Mouse (Mus musculus) c-Kit-positive CD71-positive TER-119-negative erythroid progenitor cells, embryonic 14.5 days (primary cell): ENCODE measurements around the gene Spag16.

ENCODE experiments used
- DNase-seq: peaks from one replicate; pipeline ENCODE4 v3.0.0-alpha.2; 2013; ENCODE audit warnings: low read depth

Spag16 gene

GRCm38 (mm10) chr1:70082208-70082878 is 255.6 kb downstream of the Spag16 start:
- no peak for DNase-seq

GRCm38 (mm10) chr1:70104683-70105082 is 277.9 kb downstream of the Spag16 start:
- no peak for DNase-seq

DNA sequence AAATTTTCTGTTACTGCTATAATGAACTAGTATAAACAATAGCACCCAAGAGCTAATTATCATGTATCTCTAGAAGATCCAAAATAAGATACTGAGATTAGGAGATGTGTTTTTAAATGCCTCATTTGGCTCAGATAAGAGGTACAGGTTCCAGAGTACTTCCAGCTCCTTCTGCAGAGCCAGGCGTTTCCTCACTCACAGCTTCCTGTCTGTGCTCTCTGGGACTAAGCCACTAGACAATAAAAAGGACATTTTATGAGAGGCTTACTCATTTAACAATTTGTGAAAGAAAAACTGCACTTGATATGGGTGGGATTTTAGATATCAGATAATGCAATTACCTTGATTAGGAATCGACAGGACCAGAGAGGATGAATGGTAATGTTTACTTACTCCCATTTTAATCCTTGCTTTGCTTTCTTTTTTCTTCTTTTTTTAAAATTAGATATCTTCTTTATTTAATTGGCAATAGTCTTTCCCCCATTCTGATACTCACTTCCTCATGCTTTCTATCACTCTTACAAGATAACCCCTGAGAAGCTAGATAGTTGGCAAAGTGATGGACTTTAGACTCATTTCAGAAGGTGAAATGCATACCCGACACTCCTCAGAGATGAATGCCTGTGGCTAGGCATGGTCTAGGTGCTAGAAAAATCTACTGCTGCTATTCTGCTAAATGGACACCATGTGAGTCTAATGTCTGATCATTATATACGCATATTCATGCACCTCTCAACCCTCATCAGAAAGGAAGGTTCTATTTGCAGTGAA is 289.6 kb downstream of the Spag16 start:
- DNase-seq: no peak

DNA sequence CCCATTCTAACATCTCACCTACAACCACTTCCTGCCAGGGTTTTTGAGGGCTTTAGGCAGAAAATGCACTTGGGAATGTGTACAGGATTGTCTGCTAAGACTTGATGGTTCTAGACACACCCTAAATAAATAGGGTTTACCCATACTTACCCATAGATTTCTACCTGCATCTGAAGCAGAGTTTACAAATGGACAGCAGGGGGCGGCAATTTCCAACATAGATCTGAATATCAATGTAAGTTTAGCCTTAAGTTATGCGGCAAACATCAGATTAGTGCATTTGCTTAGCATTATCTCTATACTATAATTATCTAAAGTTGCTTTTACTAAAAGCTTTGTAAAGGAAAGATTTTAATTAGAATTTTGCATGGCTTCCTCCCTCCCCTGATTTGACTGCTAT is 301.3 kb downstream of the Spag16 start:
- peak; percentile 1 for DNase-seq

DNA sequence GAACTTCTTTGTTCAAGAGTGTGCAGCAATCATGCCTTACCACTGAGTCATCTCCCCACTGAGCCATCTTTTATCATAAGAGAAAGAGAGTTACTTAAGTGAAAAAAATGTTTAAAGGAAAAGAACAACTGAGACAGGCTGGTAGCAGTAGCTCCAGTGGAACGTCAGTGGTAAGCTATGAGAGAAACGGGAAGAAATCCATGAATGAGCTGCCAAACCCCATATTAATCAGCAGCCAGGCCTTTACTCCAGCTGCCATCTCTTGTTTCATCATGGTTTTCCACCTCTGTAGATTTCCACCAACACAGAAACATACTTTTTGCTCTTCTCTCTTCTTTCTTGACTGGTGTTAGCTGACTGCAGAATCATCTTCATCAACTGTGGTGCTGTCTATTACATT is 308.8 kb downstream of the Spag16 start:
- no peak for DNase-seq

- DNase-seq: no peak
Observed at GRCm38 (mm10) chr1:70165343-70166158, 338.8 kb downstream of the Spag16 start.

GRCm38 (mm10) chr1:70180123-70180741 is 353.5 kb downstream of the Spag16 start:
- DNase-seq: no peak

DNA sequence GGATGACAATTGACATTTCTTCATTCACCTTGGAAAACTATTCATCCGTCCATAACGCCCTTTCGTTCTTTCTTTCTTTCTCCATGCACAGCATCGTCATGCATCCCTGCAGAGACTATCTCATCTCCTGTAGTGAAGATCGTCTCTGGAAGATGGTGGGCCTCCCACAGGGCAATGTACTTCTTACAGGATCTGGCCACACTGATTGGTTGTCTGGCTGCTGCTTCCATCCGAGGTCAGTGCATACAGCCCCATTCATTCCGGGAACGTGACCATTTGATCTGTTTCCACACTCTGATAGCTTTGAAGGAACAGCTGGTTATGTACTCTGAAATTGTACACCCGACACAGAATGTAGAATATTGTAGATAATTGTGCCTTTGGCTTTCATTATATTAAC is 438.0 kb downstream of the Spag16 start:
- no peak for DNase-seq

- no peak for DNase-seq
Observed at GRCm38 (mm10) chr1:70265920-70266505, 439.2 kb downstream of the Spag16 start.

DNA sequence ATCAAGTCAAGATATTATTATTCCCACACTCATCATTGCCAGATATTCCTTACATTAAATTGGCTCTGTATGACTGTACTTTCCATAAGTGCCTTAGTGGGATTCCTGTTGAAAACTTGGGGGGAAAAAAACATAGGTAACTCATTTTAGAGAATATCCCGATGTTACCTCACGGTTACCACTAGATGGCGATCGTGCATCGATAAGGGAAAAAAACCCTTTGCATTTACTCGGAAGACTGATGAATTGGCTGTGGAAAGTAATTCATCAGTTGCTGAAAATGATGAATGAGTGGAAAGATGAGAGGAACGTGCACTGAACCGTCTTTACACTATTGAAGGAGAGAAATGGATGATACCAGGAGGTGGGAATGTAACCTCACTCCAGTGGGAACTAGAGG is 443.4 kb downstream of the Spag16 start:
- DNase-seq: peak; percentile 7

DNA sequence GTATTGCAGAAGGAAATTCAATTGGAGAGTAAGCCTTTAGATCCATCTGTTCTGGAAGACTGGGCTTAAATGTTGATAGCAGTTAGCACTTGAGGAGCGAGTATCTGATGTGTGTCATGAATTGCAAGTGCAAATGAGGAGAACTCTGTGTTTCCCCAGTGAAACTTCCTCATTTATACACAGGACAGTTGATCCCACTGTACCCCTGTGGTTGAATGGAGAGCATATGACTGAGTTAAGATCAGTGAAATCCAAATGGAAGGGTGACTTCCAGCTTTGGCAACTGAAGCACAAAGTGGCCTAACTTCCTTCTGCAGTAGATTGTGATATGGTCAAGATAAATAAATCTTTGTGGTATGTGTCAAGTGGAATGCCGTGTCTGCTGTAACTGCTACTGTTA is 446.0 kb downstream of the Spag16 start:
- no peak for DNase-seq

DNA sequence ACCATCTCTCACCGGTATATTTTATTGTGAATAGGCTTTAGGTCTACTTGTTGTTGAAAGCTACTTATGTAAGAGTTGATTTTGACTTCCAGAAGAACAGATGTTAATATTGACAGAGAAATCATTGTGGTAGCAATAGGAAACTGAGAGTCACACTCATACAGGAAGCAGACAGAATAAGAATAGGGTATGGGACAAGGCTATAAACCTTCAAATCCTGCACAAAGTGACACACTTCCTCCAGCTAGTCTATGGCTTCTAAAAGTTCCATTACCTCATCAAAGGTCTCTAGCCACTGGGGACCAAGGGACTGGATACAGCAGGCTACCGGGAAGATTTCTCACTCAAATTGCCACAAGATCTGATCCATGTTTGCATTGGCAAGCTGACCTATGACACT is 452.5 kb downstream of the Spag16 start:
- no peak for DNase-seq

GRCm38 (mm10) chr1:70283388-70283787 is 456.6 kb downstream of the Spag16 start:
- no peak for DNase-seq

- no peak for DNase-seq
Observed at GRCm38 (mm10) chr1:70284140-70284539, 457.4 kb downstream of the Spag16 start.

DNA sequence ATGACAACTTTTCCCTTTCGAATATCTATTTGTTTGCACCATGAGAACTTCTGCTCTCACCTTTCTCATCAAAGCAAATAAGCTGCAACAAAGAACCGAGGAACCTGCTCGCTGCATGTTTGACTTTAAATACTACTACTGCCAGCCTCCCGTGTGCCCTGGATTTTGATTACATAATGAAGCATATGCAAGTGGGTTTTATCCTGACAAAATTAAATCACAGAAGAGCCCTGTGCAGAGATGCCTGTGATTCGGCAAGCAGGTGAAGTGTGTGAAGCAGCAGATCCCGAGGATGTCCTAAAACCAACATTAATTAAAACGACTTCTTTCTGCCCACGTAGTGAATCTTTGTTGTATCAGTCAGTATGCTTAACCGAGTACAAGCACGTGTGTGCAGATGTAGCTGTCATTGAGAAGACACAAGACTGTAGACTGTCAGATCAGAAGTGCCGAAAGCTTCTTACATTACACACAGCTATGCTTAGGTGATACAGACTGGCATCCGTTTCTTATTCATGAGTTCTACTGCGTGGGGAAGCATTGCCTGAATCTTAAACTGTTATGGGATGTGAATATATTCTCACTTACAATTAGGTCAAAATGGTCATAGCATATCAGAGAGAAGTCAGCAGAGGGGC is 489.5 kb downstream of the Spag16 start:
- DNase-seq: no peak

DNA sequence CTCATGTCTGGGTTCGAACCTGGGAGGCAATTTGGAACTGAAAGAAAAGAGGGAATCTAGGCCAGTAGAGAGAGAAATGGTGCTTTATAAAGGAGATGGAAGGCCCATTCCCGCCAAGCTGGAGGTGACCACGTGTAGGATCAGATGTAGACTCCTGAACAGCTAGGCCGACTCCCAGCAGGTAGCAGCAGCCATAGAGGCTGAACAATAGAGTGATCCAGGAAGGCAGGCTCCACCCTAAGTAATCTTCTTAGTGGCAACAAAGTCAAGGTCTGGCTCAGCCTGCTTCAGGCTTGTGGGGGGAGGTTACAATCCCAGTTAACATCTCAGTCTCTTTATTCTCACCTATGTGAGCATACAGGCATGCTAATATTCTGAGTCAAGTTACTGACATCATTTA is 494.2 kb downstream of the Spag16 start:
- DNase-seq: no peak

- DNase-seq: no peak
Observed at GRCm38 (mm10) chr1:70346179-70346578, 519.4 kb downstream of the Spag16 start.

- DNase-seq: no peak
Observed at GRCm38 (mm10) chr1:70351371-70351770, 524.6 kb downstream of the Spag16 start.

GRCm38 (mm10) chr1:70354014-70354413 is 527.2 kb downstream of the Spag16 start:
- no peak for DNase-seq

GRCm38 (mm10) chr1:70371721-70372120 is 545.0 kb downstream of the Spag16 start:
- no peak for DNase-seq

DNA sequence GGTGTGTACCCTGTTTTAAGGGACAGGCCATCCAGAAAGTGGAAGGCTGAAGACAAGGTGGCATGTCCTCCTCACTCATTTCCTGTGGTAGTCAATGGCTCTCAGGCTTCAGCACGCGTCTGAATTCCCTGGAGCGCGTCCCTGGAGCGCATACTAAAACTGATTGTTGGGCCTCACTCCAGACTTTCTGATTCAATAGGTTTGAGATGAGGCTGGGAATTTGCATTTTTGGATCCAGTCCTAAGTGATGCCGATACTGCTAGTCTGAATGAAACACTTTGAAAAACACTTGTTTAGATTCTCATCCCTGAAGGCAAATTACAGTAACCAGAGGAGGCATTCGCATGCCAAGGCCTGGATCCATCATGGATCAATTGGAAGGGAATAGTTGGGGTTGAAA is 553.3 kb downstream of the Spag16 start:
- no peak for DNase-seq
